Mouse (Mus musculus): ENCODE results near the gene Tmem160.

Tmem160 gene

GRCm38 (mm10) chr7:16452587-16453073 is at the start of gene Tmem160:
Gene Tmem160, plus strand, starts transcription at chr7:16452779.
- DNase-seq (ENCODE audit: low read depth, low spot score), result peak; percentile 90

DNA sequence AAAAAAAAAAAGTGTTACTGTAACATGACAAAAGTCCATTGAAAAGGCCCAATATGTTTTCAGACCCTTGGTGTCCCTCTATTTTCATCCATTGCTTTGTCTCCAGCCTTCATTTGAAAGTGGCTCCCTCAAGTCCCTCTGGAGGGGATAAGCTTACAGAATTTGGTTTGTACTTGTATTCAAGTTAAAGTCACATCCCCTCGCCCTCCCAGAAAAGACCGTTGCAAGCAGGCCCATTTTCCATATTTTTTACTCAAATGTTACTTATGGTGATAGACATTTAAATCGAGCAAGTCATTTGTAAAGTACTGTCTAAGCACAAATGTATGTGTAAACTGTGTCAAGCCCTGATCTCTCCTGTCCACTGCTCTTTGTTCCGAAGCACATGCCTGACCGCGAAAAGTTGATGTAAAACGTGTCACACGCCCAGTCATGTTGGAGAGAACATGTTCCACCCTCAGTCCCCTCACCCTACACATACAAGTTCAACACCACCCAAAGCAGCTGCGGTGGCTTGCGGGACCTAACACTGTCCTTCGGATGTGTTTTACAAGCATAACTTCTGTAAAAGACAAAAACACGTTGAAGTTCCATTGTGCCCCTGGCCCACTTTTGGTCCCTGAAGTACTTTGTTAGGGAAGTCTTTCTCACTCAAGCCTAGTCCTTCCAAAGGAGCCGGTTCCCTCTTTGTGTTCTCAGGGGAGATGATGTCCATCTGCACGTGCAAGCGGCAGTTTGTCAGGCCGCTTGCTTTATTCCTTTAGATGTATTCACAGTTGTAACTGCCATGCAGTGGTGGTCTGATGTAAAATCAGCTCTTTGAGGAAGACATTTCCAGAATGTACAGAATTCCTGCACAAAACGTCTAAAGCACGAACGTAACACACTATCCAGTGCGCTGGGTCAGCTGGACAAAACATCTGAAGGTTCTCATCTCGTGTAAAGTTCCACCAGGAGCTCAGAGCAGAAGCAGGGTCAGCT is 49.3 kb upstream of the Tmem160 start:
- DNase-seq (ENCODE audit: low read depth, low spot score), result peak; percentile 43

- DNase-seq (ENCODE audit: low read depth, low spot score), result no peak
Observed at GRCm38 (mm10) chr7:16404315-16405072, 48.1 kb upstream of the Tmem160 start.

DNA sequence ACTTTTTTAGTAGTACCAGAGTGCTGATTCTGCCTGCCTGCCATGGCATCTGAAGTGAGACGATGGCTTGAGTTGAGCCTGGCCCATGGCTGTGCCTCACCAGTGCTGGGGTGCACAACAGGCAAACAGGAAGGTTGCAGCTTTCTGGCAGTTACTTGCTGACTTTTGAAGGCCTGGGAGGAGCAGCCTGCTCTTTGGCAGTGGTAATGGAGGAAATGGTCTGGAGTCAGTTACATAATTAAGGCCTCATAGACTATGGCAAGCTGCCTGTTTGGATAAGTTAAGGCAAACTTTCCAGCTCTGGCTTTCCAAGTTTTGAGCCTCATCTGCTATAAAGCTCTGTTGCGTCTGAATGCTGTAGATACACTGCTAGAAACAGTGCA is 47.5 kb upstream of the Tmem160 start:
- no peak for DNase-seq (ENCODE audit: low read depth, low spot score)

GRCm38 (mm10) chr7:16405516-16406351 is 46.8 kb upstream of the Tmem160 start:
- DNase-seq (ENCODE audit: low read depth, low spot score), result no peak

GRCm38 (mm10) chr7:16406978-16407377 is 45.6 kb upstream of the Tmem160 start:
- no peak for DNase-seq (ENCODE audit: low read depth, low spot score)

GRCm38 (mm10) chr7:16411100-16411499 is 41.5 kb upstream of the Tmem160 start:
- no peak for DNase-seq (ENCODE audit: low read depth, low spot score)

GRCm38 (mm10) chr7:16412220-16412896 is 40.2 kb upstream of the Tmem160 start:
- no peak for DNase-seq (ENCODE audit: low read depth, low spot score)

DNA sequence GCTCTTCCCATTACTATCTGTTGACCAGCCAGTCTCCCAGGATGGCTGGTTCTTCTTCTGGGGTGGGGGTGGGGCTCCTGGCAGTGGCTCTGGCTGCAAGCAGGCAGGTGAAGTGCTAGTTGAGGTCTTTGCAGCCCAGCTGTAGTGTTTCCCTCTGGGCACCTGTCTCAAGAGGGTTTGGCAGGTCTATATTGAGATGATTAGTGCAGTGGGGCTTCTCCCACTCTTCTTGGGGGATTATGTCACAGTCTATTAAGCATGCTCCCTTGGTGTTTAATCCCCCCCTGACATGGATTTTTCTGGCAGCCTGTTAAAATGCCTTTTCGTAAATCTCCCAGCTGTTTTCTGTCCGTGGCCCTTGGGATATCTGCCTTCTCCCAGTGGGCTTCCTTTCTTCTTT is 39.6 kb upstream of the Tmem160 start:
- no peak for DNase-seq (ENCODE audit: low read depth, low spot score)

- no peak for DNase-seq (ENCODE audit: low read depth, low spot score)
Observed at GRCm38 (mm10) chr7:16415426-16415825, 37.2 kb upstream of the Tmem160 start.

DNA sequence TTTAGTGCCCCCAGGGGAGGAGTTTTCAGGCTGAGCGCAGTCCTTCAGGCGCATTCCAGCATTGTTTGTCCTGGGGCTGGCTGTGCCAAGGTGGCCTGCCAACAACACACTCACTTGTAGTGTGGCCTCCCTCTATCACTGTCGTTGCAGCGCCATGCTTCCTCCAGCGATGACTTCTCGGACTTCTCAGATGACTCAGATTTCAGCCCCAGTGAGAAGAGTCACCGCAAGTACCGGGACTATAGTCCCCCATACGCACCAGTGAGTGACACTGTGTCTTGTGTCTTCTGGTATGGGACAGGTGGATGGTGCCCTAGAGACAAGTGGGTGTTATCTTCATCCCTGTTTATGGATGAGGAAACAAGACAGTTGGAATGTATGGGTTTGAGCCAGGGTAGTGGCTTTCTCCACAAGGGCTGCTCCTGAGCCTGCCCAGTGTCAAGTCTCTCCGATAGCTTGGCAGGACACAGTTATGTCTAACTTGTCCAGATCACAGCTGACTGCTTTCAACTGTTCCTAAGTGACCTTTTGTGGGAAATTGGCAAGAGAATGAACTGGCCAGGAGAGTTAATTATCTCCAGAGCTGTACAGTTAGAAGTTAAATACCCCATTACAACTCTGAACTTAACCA is 35.3 kb upstream of the Tmem160 start:
- no peak for DNase-seq (ENCODE audit: low read depth, low spot score)

- DNase-seq (ENCODE audit: low read depth, low spot score), result no peak
Observed at GRCm38 (mm10) chr7:16418713-16419112, 33.9 kb upstream of the Tmem160 start.

- no peak for DNase-seq (ENCODE audit: low read depth, low spot score)
Observed at GRCm38 (mm10) chr7:16420493-16421118, 32.0 kb upstream of the Tmem160 start.

- no peak for DNase-seq (ENCODE audit: low read depth, low spot score)
Observed at GRCm38 (mm10) chr7:16422222-16422856, 30.2 kb upstream of the Tmem160 start.

DNA sequence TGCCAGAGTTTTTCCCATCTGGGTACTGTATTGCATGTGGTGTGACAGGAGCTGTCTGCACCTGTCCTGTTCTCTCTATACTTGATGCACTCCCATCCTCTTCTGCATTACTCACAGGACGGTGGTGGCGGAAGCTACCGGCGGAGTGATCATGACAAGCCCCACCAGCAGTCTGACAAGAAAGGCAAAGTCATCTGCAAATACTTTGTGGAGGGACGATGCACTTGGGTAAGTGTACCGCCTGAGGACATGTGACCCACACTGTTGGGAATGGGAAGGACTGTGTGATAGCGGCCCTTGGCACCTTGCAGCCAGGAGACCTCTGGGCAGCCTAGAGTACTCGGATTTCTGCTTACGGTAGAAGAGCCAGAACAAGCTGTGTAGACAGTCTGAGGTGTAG is 28.8 kb upstream of the Tmem160 start:
- DNase-seq (ENCODE audit: low read depth, low spot score), result no peak

GRCm38 (mm10) chr7:16425721-16426120 is 26.9 kb upstream of the Tmem160 start:
- DNase-seq (ENCODE audit: low read depth, low spot score), result no peak

GRCm38 (mm10) chr7:16426129-16426729 is 26.4 kb upstream of the Tmem160 start:
- peak; percentile 62 for DNase-seq (ENCODE audit: low read depth, low spot score)

- no peak for DNase-seq (ENCODE audit: low read depth, low spot score)
Observed at GRCm38 (mm10) chr7:16433352-16433971, 19.1 kb upstream of the Tmem160 start.

DNA sequence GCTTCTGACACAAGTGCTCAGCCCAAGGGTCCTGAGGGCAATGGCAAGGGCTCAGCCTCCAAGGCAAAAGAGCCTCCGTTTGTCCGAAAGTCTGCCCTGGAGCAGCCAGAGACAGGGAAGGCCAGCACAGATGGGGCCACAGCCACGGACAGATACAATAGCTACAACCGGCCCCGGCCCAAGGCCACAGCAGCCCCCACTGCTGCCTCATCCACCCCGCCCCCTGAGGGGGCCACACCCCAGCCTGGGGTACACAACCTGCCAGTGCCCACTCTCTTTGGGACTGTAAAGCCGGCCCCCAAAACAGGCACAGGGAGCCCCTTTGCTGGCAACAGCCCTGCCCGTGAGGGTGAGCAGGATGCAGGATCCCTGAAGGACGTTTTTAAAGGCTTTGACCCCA is 17.5 kb upstream of the Tmem160 start:
- DNase-seq (ENCODE audit: low read depth, low spot score), result no peak

Data from mesoderm, embryonic 11.5 days (tissue).